16 mouse cellular contexts compared by ENCODE assay signal in genomic region chrX:166694219-166694618, GRCm38 (mm10).
"Had no signal": no experiment of that assay in that cellular context is flagged by ENCODE, and none has a peak within 500 bp of the region (broad histone marks: within the 10 kb centered on the region; RNA-seq: fewer than 3 reads in every experiment).

No protein-coding gene starts in this region.

- H3K4me2 ChIP-seq: neural tube, embryonic 13.5 days; neural tube, embryonic 15.5 days; stomach, embryonic 15.5 days had no signal

- H3K27me3 ChIP-seq: stomach, embryonic 15.5 days had no signal

- H3K36me3 ChIP-seq: neural tube, embryonic 13.5 days; neural tube, embryonic 15.5 days; stomach, embryonic 15.5 days had no signal

- H3K4me1 ChIP-seq: neural tube, embryonic 13.5 days; neural tube, embryonic 15.5 days; stomach, embryonic 15.5 days had no signal

- DNase-seq: retina, postnatal 1 day; right cerebral cortex, adult 18-20 months; right cerebral cortex, postnatal 14 days; right cerebral cortex, postnatal 25 days; right cerebral cortex, postnatal 4 days; spleen, adult 18-20 months; thymus, adult 18-20 months; thymus, adult 2 months; thymus, postnatal 14 days; thymus, postnatal 25 days; thymus, postnatal 36 days; thymus, postnatal 4 days had no signal

- H3K9ac ChIP-seq: neural tube, embryonic 13.5 days; neural tube, embryonic 15.5 days; stomach, embryonic 15.5 days had no signal

- H3K9me3 ChIP-seq: neural tube, embryonic 13.5 days; neural tube, embryonic 15.5 days; stomach, embryonic 15.5 days had no signal

- H3K27ac ChIP-seq: neural tube, embryonic 13.5 days; neural tube, embryonic 15.5 days; stomach, embryonic 15.5 days; stomach, postnatal 0 days had no signal

- H3K4me3 ChIP-seq: neural tube, embryonic 13.5 days; neural tube, embryonic 15.5 days; stomach, embryonic 15.5 days had no signal
